Mouse (Mus musculus) left cerebral cortex, postnatal 4 days (tissue): ENCODE measurements at regions not wholly inside any gene's neighbourhood (a gene's known extent, or its start where the extent isn't known, plus 50 kb on each side); places are given as distances from the start of the nearest gene placed in this dataset.

ENCODE experiments used
- DNase-seq: peaks from one replicate; pipeline ENCODE4 v3.0.0-alpha.2; 2022
- intact Hi-C: fragments of 180-260 bp; cut with DNase I; formaldehyde crosslinking; loops from one replicate; pipeline ENCODE4 v1.15.1; 2025

- intact Hi-C loops = no loop called here
Measured at GRCm38 (mm10) chr5:43087907-43088387, 145.0 kb upstream of the Cpeb2 start.

GRCm38 (mm10) chr5:43088650-43089397, 144.1 kb upstream of the Cpeb2 start:
- no peak for DNase-seq
- intact Hi-C loops = no loop called here

More at GRCm38 (mm10) chr5:43087907-43088387, 145.0 kb upstream of the Cpeb2 start:
- DNase-seq = no peak

- no peak for DNase-seq
- intact Hi-C loops = no loop called here
Measured at GRCm38 (mm10) chr5:43089475-43089874, 143.5 kb upstream of the Cpeb2 start.

- no peak for DNase-seq
- intact Hi-C loops = no loop called here
Measured at GRCm38 (mm10) chr5:43089941-43090340, 143.0 kb upstream of the Cpeb2 start.

GRCm38 (mm10) chr5:43093647-43094326, 139.2 kb upstream of the Cpeb2 start:
- intact Hi-C loops = no loop called here

GRCm38 (mm10) chr5:43094329-43094898, 138.6 kb upstream of the Cpeb2 start:
- peak; percentile 31 for DNase-seq
- intact Hi-C loops = no loop called here

More at GRCm38 (mm10) chr5:43093647-43094326, 139.2 kb upstream of the Cpeb2 start:
- no peak for DNase-seq

GRCm38 (mm10) chr5:43102000-43102459, 130.9 kb upstream of the Cpeb2 start:
- intact Hi-C loops = no loop called here
- DNase-seq = no peak

- intact Hi-C loops = no loop called here
- DNase-seq = no peak
Measured at GRCm38 (mm10) chr5:43102590-43102989, 130.4 kb upstream of the Cpeb2 start.

GRCm38 (mm10) chr5:43103728-43104127, 129.2 kb upstream of the Cpeb2 start:
- DNase-seq = no peak
- intact Hi-C loops = no loop called here

GRCm38 (mm10) chr5:43105528-43105927, 127.4 kb upstream of the Cpeb2 start:
- DNase-seq = no peak
- intact Hi-C loops = no loop called here

GRCm38 (mm10) chr5:43107436-43108259, 125.3 kb upstream of the Cpeb2 start:
- intact Hi-C loops = no loop called here
- DNase-seq = no peak

- intact Hi-C loops = no loop called here
Measured at GRCm38 (mm10) chr5:43108260-43108589, 124.7 kb upstream of the Cpeb2 start.

GRCm38 (mm10) chr5:43110122-43110521, 122.8 kb upstream of the Cpeb2 start:
- intact Hi-C loops = no loop called here

More at GRCm38 (mm10) chr5:43108260-43108589, 124.7 kb upstream of the Cpeb2 start:
- DNase-seq = peak; percentile 17

GRCm38 (mm10) chr5:43111740-43112139, 121.2 kb upstream of the Cpeb2 start:
- DNase-seq = no peak
- intact Hi-C loops = no loop called here

More at GRCm38 (mm10) chr5:43110122-43110521, 122.8 kb upstream of the Cpeb2 start:
- no peak for DNase-seq

GRCm38 (mm10) chr5:43113405-43114119, 119.4 kb upstream of the Cpeb2 start:
- intact Hi-C loops = no loop called here
- no peak for DNase-seq

GRCm38 (mm10) chr5:43115507-43115906, 117.5 kb upstream of the Cpeb2 start:
- intact Hi-C loops = no loop called here
- DNase-seq = no peak

- intact Hi-C loops = no loop called here
- DNase-seq = no peak
Measured at GRCm38 (mm10) chr5:43116821-43117220, 116.1 kb upstream of the Cpeb2 start.

- intact Hi-C loops = no loop called here
Measured at GRCm38 (mm10) chr5:43121065-43121464, 111.9 kb upstream of the Cpeb2 start.

GRCm38 (mm10) chr5:43124301-43124700, 108.7 kb upstream of the Cpeb2 start:
- intact Hi-C loops = no loop called here
- DNase-seq = no peak

More at GRCm38 (mm10) chr5:43121065-43121464, 111.9 kb upstream of the Cpeb2 start:
- no peak for DNase-seq
